Mouse (Mus musculus): ENCODE measurements at regions not wholly inside any gene's neighbourhood (a gene's known extent, or its start where the extent isn't known, plus 50 kb on each side); places are given as distances from the start of the nearest gene placed in this dataset.

- no peaks in the 10 kb centered on the region for H3K4me1 ChIP-seq (replicated peaks; ENCODE audit: control insufficient read depth, insufficient read depth, low read length)
- H3K4me3 ChIP-seq (ENCODE audit: low read depth, low read length): no peak overlapping the region
- DNase-seq (ENCODE audit: low spot score) (no peak), ATAC-seq (ENCODE audit: low FRiP score) (no peak)
- no peak overlapping the region for H3K27ac ChIP-seq (ENCODE audit: low read depth, low read length)
- WGBS: 81% methylated on average over 9 of the region's 9 CpGs
- no peaks in the 10 kb centered on the region for H3K27me3 ChIP-seq (ENCODE audit: control insufficient read depth, insufficient read depth, low read length)
- no peak overlapping the region for H3K9ac ChIP-seq (ENCODE audit: low read depth, low read length)
- H3K9me3 ChIP-seq (ENCODE audit: control insufficient read depth, low read length): no peaks in the 10 kb centered on the region
- no peak overlapping the region for H3K4me2 ChIP-seq (replicated peaks; ENCODE audit: low read depth, low read length)
- no peaks in the 10 kb centered on the region for H3K36me3 ChIP-seq (ENCODE audit: control insufficient read depth, insufficient read depth, low read length)
Measured at GRCm38 (mm10) chr2:124718985-124719384, 348.9 kb upstream of the Slc24a5 start.

GRCm38 (mm10) chr2:124719820-124720478 lies 348.0 kb upstream of the Slc24a5 start:
- ATAC-seq (ENCODE audit: low FRiP score) (no peak), DNase-seq (ENCODE audit: low spot score) (no peak)
- no peaks in the 10 kb centered on the region for H3K27me3 ChIP-seq (ENCODE audit: control insufficient read depth, insufficient read depth, low read length)
- no peak overlapping the region for H3K27ac ChIP-seq (ENCODE audit: low read depth, low read length)
- 80% methylated on average over 14 of the region's 14 CpGs for WGBS
- H3K36me3 ChIP-seq (ENCODE audit: control insufficient read depth, insufficient read depth, low read length): no peaks in the 10 kb centered on the region
- H3K4me3 ChIP-seq (ENCODE audit: low read depth, low read length): no peak overlapping the region
- H3K9me3 ChIP-seq (ENCODE audit: control insufficient read depth, low read length): no peaks in the 10 kb centered on the region
- H3K9ac ChIP-seq (ENCODE audit: low read depth, low read length): no peak overlapping the region
- H3K4me2 ChIP-seq (replicated peaks; ENCODE audit: low read depth, low read length): no peak overlapping the region
- no peaks in the 10 kb centered on the region for H3K4me1 ChIP-seq (replicated peaks; ENCODE audit: control insufficient read depth, insufficient read depth, low read length)

GRCm38 (mm10) chr2:124720593-124721445 lies 347.1 kb upstream of the Slc24a5 start:
- no peak for ATAC-seq (ENCODE audit: low FRiP score)
- no peaks in the 10 kb centered on the region for H3K36me3 ChIP-seq (ENCODE audit: control insufficient read depth, insufficient read depth, low read length)
- DNase-seq (ENCODE audit: low spot score): no peak
- no peaks in the 10 kb centered on the region for H3K4me1 ChIP-seq (replicated peaks; ENCODE audit: control insufficient read depth, insufficient read depth, low read length)
- 80% methylated on average over 14 of the region's 14 CpGs for WGBS
- H3K27ac ChIP-seq (ENCODE audit: low read depth, low read length): no peak overlapping the region
- no peak overlapping the region for H3K4me3 ChIP-seq (ENCODE audit: low read depth, low read length)
- H3K9ac ChIP-seq (ENCODE audit: low read depth, low read length): no peak overlapping the region
- no peaks in the 10 kb centered on the region for H3K9me3 ChIP-seq (ENCODE audit: control insufficient read depth, low read length)
- no peaks in the 10 kb centered on the region for H3K27me3 ChIP-seq (ENCODE audit: control insufficient read depth, insufficient read depth, low read length)
- H3K4me2 ChIP-seq (replicated peaks; ENCODE audit: low read depth, low read length): no peak overlapping the region

- DNase-seq (ENCODE audit: low spot score) (no peak), ATAC-seq (ENCODE audit: low FRiP score) (no peak)
- Histone ChIP-seq H3K9me3 (ENCODE audit: control insufficient read depth, low read length) (no peaks in the 10 kb centered on the region), H3K27ac (ENCODE audit: low read depth, low read length) (no peak overlapping the region), H3K4me2 (replicated peaks; ENCODE audit: low read depth, low read length) (no peak overlapping the region), H3K36me3 (ENCODE audit: control insufficient read depth, insufficient read depth, low read length) (no peaks in the 10 kb centered on the region), H3K4me3 (ENCODE audit: low read depth, low read length) (no peak overlapping the region), H3K9ac (ENCODE audit: low read depth, low read length) (no peak overlapping the region), H3K4me1 (replicated peaks; ENCODE audit: control insufficient read depth, insufficient read depth, low read length) (no peaks in the 10 kb centered on the region), H3K27me3 (ENCODE audit: control insufficient read depth, insufficient read depth, low read length) (no peaks in the 10 kb centered on the region)
- WGBS: 72% methylated on average over 4 of the region's 4 CpGs
Measured at GRCm38 (mm10) chr2:124724171-124724570, 343.8 kb upstream of the Slc24a5 start.

DNA sequence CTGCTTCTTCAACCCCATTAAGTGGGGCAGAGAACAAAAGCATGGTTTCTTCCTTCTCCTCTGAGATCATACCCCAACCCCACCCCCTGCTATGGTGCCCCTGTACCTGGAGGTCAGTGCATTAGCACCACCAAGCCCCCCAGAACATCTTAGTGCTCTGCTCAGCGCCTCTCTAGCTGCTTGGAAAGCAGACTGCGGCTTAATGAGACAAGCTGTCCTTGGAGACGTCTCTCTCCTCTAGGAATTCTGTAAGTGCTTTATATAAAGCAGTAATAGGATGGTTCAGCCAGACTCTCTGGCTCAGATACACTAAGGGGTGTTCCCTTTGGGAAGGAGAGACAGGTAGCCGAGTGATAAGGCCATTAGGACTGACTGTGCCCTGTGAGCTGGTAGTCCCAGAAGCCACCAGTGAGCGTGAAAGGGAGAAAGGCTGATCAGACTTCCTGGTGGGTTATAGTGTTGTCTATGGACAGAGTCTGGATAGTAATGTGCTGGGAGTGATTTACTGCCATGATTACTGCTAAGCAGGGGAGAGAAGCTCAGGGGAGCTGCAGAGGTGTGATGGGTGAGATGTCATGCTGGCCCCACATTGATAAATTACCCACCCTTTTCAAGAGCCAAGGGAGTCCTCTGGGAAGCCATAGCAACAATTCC lies 343.0 kb upstream of the Slc24a5 start:
- DNase-seq (ENCODE audit: low spot score) (no peak), ATAC-seq (ENCODE audit: low FRiP score) (peak; percentile 38; the same call in 1 of the 2 replicates)
- H3K4me2 ChIP-seq (replicated peaks; ENCODE audit: low read depth, low read length): no peak overlapping the region
- no peaks in the 10 kb centered on the region for H3K9me3 ChIP-seq (ENCODE audit: control insufficient read depth, low read length)
- H3K4me1 ChIP-seq (replicated peaks; ENCODE audit: control insufficient read depth, insufficient read depth, low read length): no peaks in the 10 kb centered on the region
- no peak overlapping the region for H3K4me3 ChIP-seq (ENCODE audit: low read depth, low read length)
- H3K27ac ChIP-seq (ENCODE audit: low read depth, low read length): no peak overlapping the region
- H3K36me3 ChIP-seq (ENCODE audit: control insufficient read depth, insufficient read depth, low read length): no peaks in the 10 kb centered on the region
- H3K27me3 ChIP-seq (ENCODE audit: control insufficient read depth, insufficient read depth, low read length): no peaks in the 10 kb centered on the region
- 61% methylated on average over 5 of the region's 5 CpGs for WGBS
- no peak overlapping the region for H3K9ac ChIP-seq (ENCODE audit: low read depth, low read length)

GRCm38 (mm10) chr2:124727979-124728378 lies 339.9 kb upstream of the Slc24a5 start:
- 93% methylated on average over 5 of the region's 5 CpGs for WGBS
- ATAC-seq (ENCODE audit: low FRiP score): no peak
- Histone ChIP-seq H3K27me3 (ENCODE audit: control insufficient read depth, insufficient read depth, low read length) (no peaks in the 10 kb centered on the region), H3K36me3 (ENCODE audit: control insufficient read depth, insufficient read depth, low read length) (no peaks in the 10 kb centered on the region), H3K9ac (ENCODE audit: low read depth, low read length) (no peak overlapping the region), H3K4me3 (ENCODE audit: low read depth, low read length) (no peak overlapping the region), H3K9me3 (ENCODE audit: control insufficient read depth, low read length) (no peaks in the 10 kb centered on the region), H3K4me2 (replicated peaks; ENCODE audit: low read depth, low read length) (no peak overlapping the region), H3K27ac (ENCODE audit: low read depth, low read length) (no peak overlapping the region), H3K4me1 (replicated peaks; ENCODE audit: control insufficient read depth, insufficient read depth, low read length) (no peaks in the 10 kb centered on the region)
- no peak for DNase-seq (ENCODE audit: low spot score)

GRCm38 (mm10) chr2:124732593-124732992 lies 335.3 kb upstream of the Slc24a5 start:
- Histone ChIP-seq H3K4me3 (ENCODE audit: low read depth, low read length) (no peak overlapping the region), H3K36me3 (ENCODE audit: control insufficient read depth, insufficient read depth, low read length) (no peaks in the 10 kb centered on the region), H3K27ac (ENCODE audit: low read depth, low read length) (no peak overlapping the region), H3K9me3 (ENCODE audit: control insufficient read depth, low read length) (no peaks in the 10 kb centered on the region), H3K9ac (ENCODE audit: low read depth, low read length) (no peak overlapping the region), H3K4me2 (replicated peaks; ENCODE audit: low read depth, low read length) (no peak overlapping the region), H3K27me3 (ENCODE audit: control insufficient read depth, insufficient read depth, low read length) (no peaks in the 10 kb centered on the region), H3K4me1 (replicated peaks; ENCODE audit: control insufficient read depth, insufficient read depth, low read length) (no peaks in the 10 kb centered on the region)
- 88% methylated on average over 2 of the region's 2 CpGs for WGBS
- DNase-seq (ENCODE audit: low spot score) (no peak), ATAC-seq (ENCODE audit: low FRiP score) (no peak)

DNA sequence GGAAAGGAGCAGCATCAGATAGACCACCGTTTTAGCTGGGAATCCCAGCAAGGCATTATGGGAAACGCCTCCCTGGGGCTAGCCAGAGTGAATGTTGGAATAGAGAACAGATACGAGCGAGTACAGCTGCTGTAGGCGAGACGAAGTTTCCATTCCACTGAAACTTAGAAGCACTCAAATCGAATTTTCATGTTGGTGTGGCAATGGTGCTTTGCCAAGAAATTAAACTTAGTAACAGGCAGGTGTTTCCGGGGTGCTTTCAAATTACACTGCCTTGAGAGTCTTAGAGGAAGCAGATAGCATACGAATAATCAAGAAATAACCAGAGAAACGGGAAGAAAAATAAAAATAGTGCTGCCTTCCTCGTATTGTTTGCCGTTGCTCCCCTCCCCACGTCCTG lies 327.1 kb upstream of the Slc24a5 start:
- Histone ChIP-seq H3K9me3 (ENCODE audit: control insufficient read depth, low read length) (no peaks in the 10 kb centered on the region), H3K36me3 (ENCODE audit: control insufficient read depth, insufficient read depth, low read length) (no peaks in the 10 kb centered on the region), H3K27me3 (ENCODE audit: control insufficient read depth, insufficient read depth, low read length) (no peaks in the 10 kb centered on the region), H3K9ac (ENCODE audit: low read depth, low read length) (no peak overlapping the region), H3K27ac (ENCODE audit: low read depth, low read length) (no peak overlapping the region), H3K4me1 (replicated peaks; ENCODE audit: control insufficient read depth, insufficient read depth, low read length) (no peaks in the 10 kb centered on the region), H3K4me2 (replicated peaks; ENCODE audit: low read depth, low read length) (no peak overlapping the region), H3K4me3 (ENCODE audit: low read depth, low read length) (no peak overlapping the region)
- DNase-seq (ENCODE audit: low spot score) (no peak), ATAC-seq (ENCODE audit: low FRiP score) (no peak)
- 69% methylated on average over 13 of the region's 13 CpGs for WGBS
